Mouse (Mus musculus) ES-E14 (cell line): ENCODE measurements around the gene Adgre5.

ENCODE experiments used
- CHD2 ChIP-seq: IDR thresholded peaks from 2 replicates; pipeline ENCODE4 v1.6.1; 2014; ENCODE audit warnings: mild to moderate bottlenecking, low read depth, low read length, inconsistent platforms
- ZC3H11A ChIP-seq: IDR thresholded peaks from 2 replicates; pipeline ENCODE4 v1.6.1; 2012; ENCODE audit warnings: low read depth, mild to moderate bottlenecking, inconsistent platforms, low read length, borderline replicate concordance
- ZNF384 ChIP-seq: IDR thresholded peaks from 2 replicates; pipeline ENCODE4 v1.6.1; 2012; ENCODE audit warnings: low read depth, low read length, inconsistent platforms

DNA sequence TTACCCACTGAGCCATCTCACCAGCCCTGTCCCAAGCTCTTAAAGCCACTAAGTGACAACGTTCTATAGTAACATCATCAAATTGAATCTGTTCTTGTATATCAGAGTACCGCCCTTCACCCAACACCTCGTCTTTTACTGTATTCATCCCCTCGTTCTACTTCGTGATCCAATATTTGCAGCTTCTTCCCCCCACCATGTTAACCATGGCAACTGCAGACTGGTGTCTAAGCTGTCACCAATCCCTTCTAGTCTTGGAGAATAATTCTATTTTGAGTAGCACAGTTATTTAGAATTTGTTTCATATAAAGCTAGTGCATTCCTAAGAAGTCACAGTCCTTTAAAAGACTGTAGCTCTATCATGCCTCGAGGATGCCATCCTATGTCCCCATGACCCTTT lies 51.9 kb downstream of the Adgre5 start:
- TF ChIP-seq CHD2 = no peak
- TF ChIP-seq ZNF384 = no peak
- TF ChIP-seq ZC3H11A = no peak
